Mouse (Mus musculus) heart, adult 2 months (tissue): ENCODE data around the gene 4930433I11Rik. TPM values are rescaled to one million over a fixed set of nuclear protein-coding genes. Genes with fewer than 3 reads are reported as not detected.
A peak's percentile ranks its signal among the peaks of the same experiment; 100 is the strongest.
"Not testable (repeated sequence)": the region's sequence is repeated elsewhere in the genome, so short reads cannot be mapped to it uniquely, and the experiment has no call there.

ENCODE experiments used
- DNase-seq, 2 experiments: peaks; one replicate each; pipeline ENCODE4 v3.0.0; 2021
- H3K27ac ChIP-seq: fragments of 200-600 bp; 2 replicates; pipeline ENCODE4 v1.8.1; 2022
- H3K27me3 ChIP-seq: fragments of 200-500 bp; 2 replicates; pipeline ENCODE4 v1.6.1; 2012; ENCODE audit warnings: mild to moderate bottlenecking, low read length, inconsistent platforms, mixed read lengths; ENCODE audit not compliant: control insufficient read depth, insufficient read depth
- H3K36me3 ChIP-seq: fragments of 200-500 bp; 2 replicates; pipeline ENCODE4 v1.6.1; 2012; ENCODE audit warnings: low read length, inconsistent platforms; ENCODE audit not compliant: control insufficient read depth, insufficient read depth
- H3K4me1 ChIP-seq: fragments of 200-500 bp; 2 replicates; pipeline ENCODE4 v1.6.1; 2011; ENCODE audit warnings: low read length; ENCODE audit not compliant: control insufficient read depth, insufficient read depth
- H3K4me3 ChIP-seq: fragments of 200-600 bp; 2 replicates; pipeline ENCODE4 v1.8.1; 2022
- H3K79me2 ChIP-seq: fragments of 200-500 bp; replicated peaks from 2 replicates; pipeline ENCODE4 v1.6.1; 2012; ENCODE audit warnings: mild to moderate bottlenecking, inconsistent platforms, low read length, moderate library complexity, mixed read lengths; ENCODE audit not compliant: control insufficient read depth, insufficient read depth
- H3K9ac ChIP-seq: fragments of 200-500 bp; 2 replicates; pipeline ENCODE4 v1.6.1; 2012; ENCODE audit warnings: low read depth, mild to moderate bottlenecking, control low read depth, inconsistent platforms, low read length, mixed read lengths
- CTCF ChIP-seq: fragments of 200-600 bp; IDR thresholded peaks from 2 replicates; pipeline ENCODE4 v1.8.1; 2022; ENCODE audit warnings: antibody characterized with exemption, mild to moderate bottlenecking, moderate library complexity
- EP300 ChIP-seq: fragments of 200-500 bp; IDR thresholded peaks from 2 replicates; pipeline ENCODE4 v1.6.1; 2011; ENCODE audit warnings: low read depth, low read length, control low read depth; ENCODE audit not compliant: insufficient read depth
- POLR2A ChIP-seq: fragments of 200-500 bp; IDR thresholded peaks from 2 replicates; pipeline ENCODE4 v1.6.1; 2011; ENCODE audit warnings: mild to moderate bottlenecking, low read depth, low read length, control low read depth; ENCODE audit not compliant: insufficient read depth
- WGBS: fragments of 180-500 bp; shearing (Covaris S2); methylation state at CpG from one replicate; pipeline ENCODE4 v1.1.7; 2018; 5-methylcytosine and 5-hydroxymethylcytosine counted together
- intact Hi-C: fragments of 180-260 bp; cut with DNase I; formaldehyde crosslinking; loops from one replicate; pipeline ENCODE4 v1.15.1; 2025
- long read RNA-seq: library from polyadenylated mRNA; stranded (forward); transcript quantifications from one replicate; pipeline ENCODE4 v2.0.0, GENCODE M21; 2021
- polyA plus RNA-seq: library from polyadenylated mRNA; depleted of rRNA; stranded (reverse); fragments of >200 nt; gene quantifications from 2 replicates; pipeline ENCODE4 v1.2.3, GENCODE M21; 2012; rRNA removed
- total RNA-seq, 2 experiments: library from RNA; stranded (reverse); gene quantifications; 2 replicates each; pipeline ENCODE4 v1.2.3; 2021

Gene 4930433I11Rik
- total RNA-seq: not detected
- not detected in 2 replicates for polyA plus RNA-seq
- long read RNA-seq: 0 reads

DNA sequence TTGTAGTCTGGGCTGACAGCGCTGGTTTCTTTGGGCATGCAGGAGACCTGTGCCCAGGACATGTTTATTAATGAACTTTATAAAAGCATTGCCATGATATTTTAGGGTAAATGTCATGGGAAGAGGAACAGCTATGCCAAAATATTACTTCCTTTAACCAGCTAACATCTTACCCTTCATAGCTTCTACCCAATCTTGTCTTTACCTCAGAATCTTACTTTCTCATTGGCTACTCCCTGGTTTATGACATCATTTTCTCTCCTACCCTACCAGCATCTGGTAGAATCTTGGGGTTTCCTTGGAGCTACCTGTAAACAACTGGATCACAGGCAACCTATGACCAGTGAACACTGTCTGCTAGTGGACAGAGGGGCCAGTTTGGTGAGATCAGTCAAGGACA, at the start of gene 4930433I11Rik:
Gene 4930433I11Rik (plus strand): TSS at position 301 of the 400 bp plus-strand sequence.
- Histone ChIP-seq H3K27ac (no peak within 1 kb of the TSS), H3K4me1 (no peaks in the 10 kb centered on the region), H3K4me3 (no peak within 1 kb of the TSS), H3K36me3 (no peaks in the 10 kb centered on the region), H3K9ac (no peak within 1 kb of the TSS), H3K79me2 (no peaks in the 10 kb centered on the region), H3K27me3 (no peaks in the 10 kb centered on the region)
- DNase-seq: no peak
- intact Hi-C loops: no loop called here
- no peak for TF ChIP-seq EP300
- no peak for TF ChIP-seq CTCF
- TF ChIP-seq POLR2A: no peak
- 61% methylated on average over 1 of the region's 1 CpGs for WGBS

DNA sequence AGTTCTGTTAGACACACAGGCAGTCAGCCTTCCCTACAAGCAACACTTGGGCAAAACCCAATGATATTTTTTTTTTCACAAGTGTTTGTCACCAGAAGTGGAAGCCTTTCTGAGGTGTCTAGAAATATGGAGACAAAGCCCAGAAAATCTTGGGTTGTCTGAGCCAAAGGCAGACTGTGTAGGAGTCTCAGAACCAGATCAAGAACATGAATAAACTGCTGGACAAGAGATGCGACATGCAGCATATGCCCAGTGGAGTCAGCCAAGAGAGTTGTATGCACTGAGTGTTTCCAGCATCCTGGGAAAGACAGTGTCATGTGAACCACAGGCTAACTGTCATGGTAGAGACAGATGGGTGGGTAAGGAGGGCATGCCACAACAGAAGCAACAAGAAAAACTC, 48.0 kb upstream of the 4930433I11Rik start:
- Histone ChIP-seq H3K4me1 (no peaks in the 10 kb centered on the region), H3K27ac (no peak overlapping the region), H3K79me2 (no peaks in the 10 kb centered on the region), H3K9ac (no peak overlapping the region), H3K4me3 (no peak overlapping the region), H3K36me3 (no peaks in the 10 kb centered on the region), H3K27me3 (no peaks in the 10 kb centered on the region)
- intact Hi-C loops: no loop called here
- TF ChIP-seq EP300: no peak
- no peak for DNase-seq
- WGBS: 66% methylated on average over 1 of the region's 1 CpGs

- no peak for TF ChIP-seq EP300
- TF ChIP-seq CTCF: peak; percentile 56
- no peak for TF ChIP-seq POLR2A
- intact Hi-C loops: loop anchor here (2.0 kb wide), 1 partner anchor 1094 kb away; no protein-coding TSS in a partner anchor
- H3K79me2 ChIP-seq: no peaks in the 10 kb centered on the region
- no peak overlapping the region for H3K27ac ChIP-seq
- H3K4me3 ChIP-seq: no peak overlapping the region
- H3K27me3 ChIP-seq: no peaks in the 10 kb centered on the region
- DNase-seq: no peak
- H3K9ac ChIP-seq: no peak overlapping the region
- 39% methylated on average over 3 of the region's 3 CpGs for WGBS
- H3K36me3 ChIP-seq: no peaks in the 10 kb centered on the region
- H3K4me1 ChIP-seq: no peaks in the 10 kb centered on the region
Measured at GRCm38 (mm10) chr7:40942233-40942935, 45.0 kb upstream of the 4930433I11Rik start.

GRCm38 (mm10) chr7:41032419-41032818, 45.1 kb downstream of the 4930433I11Rik start, which contains the start of gene Gm4884:
TSS of gene Gm4884 (plus strand) at chr7:41032719.
- H3K9ac ChIP-seq, H3K36me3 ChIP-seq, H3K27ac ChIP-seq, DNase-seq, H3K27me3 ChIP-seq, H3K4me3 ChIP-seq, H3K79me2 ChIP-seq, intact Hi-C loops, H3K4me1 ChIP-seq: not testable (repeated sequence)
- WGBS: 78% methylated on average over 1 of the region's 1 CpGs

GRCm38 (mm10) chr7:41044058-41044457, 56.7 kb downstream of the 4930433I11Rik start:
- H3K27ac ChIP-seq, intact Hi-C loops: not testable (repeated sequence)
- 49% methylated on average over 3 of the region's 3 CpGs for whole genome bisulfite sequencing

More at GRCm38 (mm10) chr7:41044058-41044457, 56.7 kb downstream of the 4930433I11Rik start:
- not testable (repeated sequence) for H3K27me3 ChIP-seq, H3K9ac ChIP-seq, DNase-seq, H3K4me3 ChIP-seq, H3K4me1 ChIP-seq, H3K79me2 ChIP-seq, H3K36me3 ChIP-seq

Other genes with a start within 250 kb of the 4930433I11Rik start
- under 1 TPM in 1 of 2 experiments, not detected in 1; 0.11 TPM for gene Vstm2b, start 89.2 kb upstream of the 4930433I11Rik start, total RNA-seq
- 0.18 and 0.25 TPM in 2 replicates for gene Vstm2b, start 89.2 kb upstream of the 4930433I11Rik start, polyA plus RNA-seq
- gene Gm4884, start 45.2 kb downstream of the 4930433I11Rik start, total RNA-seq: not detected
- not detected in 2 replicates for gene Gm4884, start 45.2 kb downstream of the 4930433I11Rik start, polyA plus RNA-seq
- not detected for gene Gm5592, start 166.3 kb downstream of the 4930433I11Rik start, total RNA-seq
- gene Gm5592, start 166.3 kb downstream of the 4930433I11Rik start, polyA plus RNA-seq: not detected in 2 replicates